Mouse (Mus musculus) MEL (cell line): Measurements from ENCODE around the gene Grin2d. TPM values are rescaled to one million over a fixed set of nuclear protein-coding genes. Genes with fewer than 3 reads are reported as not detected.
"Not testable (repeated sequence)": the region's sequence is repeated elsewhere in the genome, so short reads cannot be mapped to it uniquely, and the experiment has no call there.

ENCODE experiments used
- DNase-seq: peaks from one replicate; pipeline ENCODE4 v3.0.0; 2011; ENCODE audit warnings: low read depth, low spot score
- H3K27ac ChIP-seq: 2 replicates; pipeline ENCODE4 v1.5.1; 2012; ENCODE audit warnings: low read depth, mild to moderate bottlenecking, control low read depth, low read length, moderate library complexity; ENCODE audit not compliant: control insufficient read depth
- H3K27me3 ChIP-seq, 2 experiments: fragments of 150-350 bp in 1 of 2; sonication (generic) in 1 of 2; 2 replicates each; pipeline ENCODE4 v1.6.1; 2012; ENCODE audit warnings: low read length in 2 of 2, mild to moderate bottlenecking in 2 of 2, improper control_type of control experiment in 1 of 2, moderate library complexity in 1 of 2; ENCODE audit not compliant: insufficient read depth in 2 of 2, control insufficient read depth in 1 of 2
- H3K36me3 ChIP-seq, 2 experiments: 2 replicates each; pipeline ENCODE4 v1.6.1; 2012 to 2014; ENCODE audit warnings: low read length in 2 of 2, improper control_type of control experiment in 1 of 2, inconsistent platforms in 1 of 2, mild to moderate bottlenecking in 1 of 2; ENCODE audit not compliant: insufficient read depth in 2 of 2, control insufficient read depth in 1 of 2
- H3K4me1 ChIP-seq, 2 experiments: fragments of 150-350 bp in 1 of 2; sonication (generic) in 1 of 2; 2 replicates each; pipeline ENCODE4 v1.6.1; 2012; ENCODE audit warnings: low read length in 2 of 2, improper control_type of control experiment in 1 of 2, mild to moderate bottlenecking in 1 of 2; ENCODE audit not compliant: insufficient read depth in 2 of 2, control insufficient read depth in 1 of 2
- H3K4me3 ChIP-seq, 2 experiments: fragments of 150-350 bp in 1 of 2; sonication (generic) in 1 of 2; 2 replicates each; pipeline ENCODE4 v1.5.1; 2012; ENCODE audit warnings: low read depth in 2 of 2, low read length in 2 of 2, mild to moderate bottlenecking in 2 of 2, moderate library complexity in 2 of 2, control low read depth in 1 of 2, improper control_type of control experiment in 1 of 2; ENCODE audit not compliant: control insufficient read depth in 1 of 2, insufficient read depth in 1 of 2
- H3K79me2 ChIP-seq: 2 replicates; pipeline ENCODE4 v1.6.1; 2012; ENCODE audit warnings: mild to moderate bottlenecking, low read length, moderate library complexity; ENCODE audit not compliant: control insufficient read depth, poor library complexity, insufficient read depth
- H3K9ac ChIP-seq: 2 replicates; pipeline ENCODE4 v1.6.1; 2012; ENCODE audit warnings: low read depth, mild to moderate bottlenecking, control low read depth, low read length, moderate library complexity; ENCODE audit not compliant: control insufficient read depth, poor library complexity, severe bottlenecking
- H3K9me3 ChIP-seq: fragments of 150-350 bp; sonication (generic); replicated peaks from 2 replicates; pipeline ENCODE4 v1.6.1; 2012; ENCODE audit warnings: mild to moderate bottlenecking, low read length, improper control_type of control experiment, moderate library complexity; ENCODE audit not compliant: insufficient read depth
- BHLHE40 ChIP-seq: IDR thresholded peaks from 2 replicates; pipeline ENCODE4 v1.6.1; 2012; ENCODE audit warnings: low read depth, mild to moderate bottlenecking, inconsistent platforms, low read length, improper control_type of control experiment, borderline replicate concordance
- CHD1 ChIP-seq: IDR thresholded peaks from 2 replicates; pipeline ENCODE4 v1.6.1; 2012; ENCODE audit warnings: low read depth, mild to moderate bottlenecking, inconsistent platforms, low read length, improper control_type of control experiment
- CTCF ChIP-seq, 3 experiments: IDR thresholded peaks in 2 of 3; conservative IDR thresholded peaks in 1 of 3; 2 replicates each; pipeline ENCODE4 v1.5.1; 2011 to 2012; ENCODE audit warnings: low read length in 3 of 3, low read depth in 2 of 3, mild to moderate bottlenecking in 2 of 3, improper control_type of control experiment in 1 of 3, inconsistent platforms in 1 of 3, mixed read lengths in 1 of 3, moderate library complexity in 1 of 3; ENCODE audit not compliant: control insufficient read depth in 1 of 3, insufficient read depth in 1 of 3, poor library complexity in 1 of 3, severe bottlenecking in 1 of 3
- E2F4 ChIP-seq: IDR thresholded peaks from 2 replicates; pipeline ENCODE4 v1.6.1; 2011; ENCODE audit warnings: low read depth, low read length, improper control_type of control experiment, borderline replicate concordance
- EP300 ChIP-seq, 2 experiments: IDR thresholded peaks; 2 replicates each; pipeline ENCODE4 v1.6.1; 2011; ENCODE audit warnings: improper control_type of control experiment in 2 of 2, low read length in 2 of 2, low read depth in 1 of 2, mild to moderate bottlenecking in 1 of 2
- ETS1 ChIP-seq: IDR thresholded peaks from 2 replicates; pipeline ENCODE4 v1.6.1; 2012; ENCODE audit warnings: low read depth, mild to moderate bottlenecking, inconsistent platforms, low read length, improper control_type of control experiment, moderate library complexity
- GABPA ChIP-seq: IDR thresholded peaks from 2 replicates; pipeline ENCODE4 v1.6.1; 2012; ENCODE audit warnings: low read depth, mild to moderate bottlenecking, inconsistent platforms, low read length, improper control_type of control experiment, moderate library complexity
- GATA1 ChIP-seq: IDR thresholded peaks from 2 replicates; pipeline ENCODE4 v1.6.1; 2011; ENCODE audit warnings: low read depth, low read length, improper control_type of control experiment
- HCFC1 ChIP-seq: IDR thresholded peaks from 2 replicates; pipeline ENCODE4 v1.6.1; 2012; ENCODE audit warnings: low read depth, mild to moderate bottlenecking, inconsistent platforms, low read length, improper control_type of control experiment, moderate library complexity
- JUND ChIP-seq: IDR thresholded peaks from 2 replicates; pipeline ENCODE4 v1.6.1; 2011; ENCODE audit warnings: low read depth, mild to moderate bottlenecking, improper control_type of control experiment, low read length
- KAT2A ChIP-seq: conservative IDR thresholded peaks from 2 replicates; pipeline ENCODE4 v1.6.1; 2012; ENCODE audit warnings: low read depth, low read length, improper control_type of control experiment, inconsistent platforms
- MAFK ChIP-seq: IDR thresholded peaks from 2 replicates; pipeline ENCODE4 v1.6.1; 2011; ENCODE audit warnings: low read depth, mild to moderate bottlenecking, low read length, improper control_type of control experiment, borderline replicate concordance
- MAX ChIP-seq: IDR thresholded peaks from 2 replicates; pipeline ENCODE4 v1.6.1; 2011; ENCODE audit warnings: low read length, improper control_type of control experiment
- MEF2A ChIP-seq: IDR thresholded peaks from 2 replicates; pipeline ENCODE4 v1.6.1; 2014; ENCODE audit warnings: low read depth, mild to moderate bottlenecking, inconsistent platforms, low read length, improper control_type of control experiment; ENCODE audit not compliant: poor library complexity, insufficient replicate concordance, severe bottlenecking; ENCODE audit errors: extremely low read depth
- MYB ChIP-seq: IDR thresholded peaks from 2 replicates; pipeline ENCODE4 v1.6.1; 2011; ENCODE audit warnings: mild to moderate bottlenecking, low read depth, low read length, improper control_type of control experiment
- MYC ChIP-seq: IDR thresholded peaks from 2 replicates; pipeline ENCODE4 v1.6.1; 2011; ENCODE audit warnings: low read depth, mild to moderate bottlenecking, low read length, improper control_type of control experiment, moderate library complexity
- NELFE ChIP-seq: IDR thresholded peaks from 2 replicates; pipeline ENCODE4 v1.6.1; 2011; ENCODE audit warnings: low read depth, low read length, improper control_type of control experiment
- NRF1 ChIP-seq: IDR thresholded peaks from 2 replicates; pipeline ENCODE4 v1.6.1; 2014; ENCODE audit warnings: low read depth, mild to moderate bottlenecking, inconsistent platforms, low read length, improper control_type of control experiment, moderate library complexity; ENCODE audit not compliant: poor library complexity, insufficient read depth, severe bottlenecking
- POLR2A ChIP-seq, 2 experiments: IDR thresholded peaks; 2 replicates each; pipeline ENCODE4 v1.6.1; 2011 to 2012; ENCODE audit warnings: low read length in 2 of 2, mild to moderate bottlenecking in 2 of 2, control low read depth in 1 of 2, improper control_type of control experiment in 1 of 2, low read depth in 1 of 2, moderate library complexity in 1 of 2; ENCODE audit not compliant: control insufficient read depth in 1 of 2, insufficient read depth in 1 of 2, poor library complexity in 1 of 2
- POLR2AphosphoS2 ChIP-seq: IDR thresholded peaks from 2 replicates; pipeline ENCODE4 v1.6.1; 2011; ENCODE audit warnings: low read length, improper control_type of control experiment
- RAD21 ChIP-seq: IDR thresholded peaks from 2 replicates; pipeline ENCODE4 v1.6.1; 2011; ENCODE audit warnings: mild to moderate bottlenecking, low read depth, low read length, improper control_type of control experiment
- SIN3A ChIP-seq: IDR thresholded peaks from 2 replicates; pipeline ENCODE4 v1.6.1; 2012; ENCODE audit warnings: low read length, improper control_type of control experiment, inconsistent platforms
- SMC3 ChIP-seq: IDR thresholded peaks from 2 replicates; pipeline ENCODE4 v1.6.1; 2011; ENCODE audit warnings: low read depth, low read length, improper control_type of control experiment
- TBP ChIP-seq: IDR thresholded peaks from 2 replicates; pipeline ENCODE4 v1.8.0; 2011; ENCODE audit warnings: low read depth, low read length, improper control_type of control experiment
- TCF12 ChIP-seq: IDR thresholded peaks from 2 replicates; pipeline ENCODE4 v1.6.1; 2014; ENCODE audit warnings: low read depth, mild to moderate bottlenecking, inconsistent platforms, low read length, improper control_type of control experiment, moderate library complexity
- UBTF ChIP-seq: IDR thresholded peaks from 2 replicates; pipeline ENCODE4 v1.6.1; 2012; ENCODE audit warnings: low read depth, mild to moderate bottlenecking, inconsistent platforms, low read length, improper control_type of control experiment, moderate library complexity, borderline replicate concordance; ENCODE audit not compliant: insufficient read depth
- USF1 ChIP-seq: IDR thresholded peaks from 2 replicates; pipeline ENCODE4 v1.6.1; 2014; ENCODE audit warnings: low read depth, mild to moderate bottlenecking, inconsistent platforms, low read length, improper control_type of control experiment, moderate library complexity
- ZKSCAN1 ChIP-seq: IDR thresholded peaks from 2 replicates; pipeline ENCODE4 v1.6.1; 2012; ENCODE audit warnings: low read depth, mild to moderate bottlenecking, inconsistent platforms, low read length, improper control_type of control experiment, moderate library complexity
- ZMIZ1 ChIP-seq: IDR thresholded peaks from 2 replicates; pipeline ENCODE4 v1.6.1; 2012; ENCODE audit warnings: low read depth, mild to moderate bottlenecking, inconsistent platforms, low read length, improper control_type of control experiment, moderate library complexity
- ZNF384 ChIP-seq: IDR thresholded peaks from 2 replicates; pipeline ENCODE4 v1.6.1; 2012; ENCODE audit warnings: low read depth, mild to moderate bottlenecking, inconsistent platforms, low read length, improper control_type of control experiment
- polyA plus RNA-seq, 2 experiments: library from polyadenylated mRNA; stranded (reverse) in 1 of 2; unstranded in 1 of 2; fragments of >175 nt in 1 of 2; fragments of >200 nt in 1 of 2; gene quantifications; 2 replicates each; pipeline versions ENCODE4 v1.2.1 to v1.2.4; 2012; ENCODE audit warnings: low replicate concordance in 2 of 2, low read depth in 1 of 2; ENCODE audit not compliant: insufficient read length in 2 of 2, insufficient read depth in 1 of 2, missing spikeins in 1 of 2
- total RNA-seq: library from RNA; depleted of rRNA; stranded (reverse); fragments of 300-350 nt; gene quantifications from 2 replicates; pipeline ENCODE4 v1.2.3, GENCODE M21; 2012

Gene Grin2d
- total and polyA plus RNA-seq, 3 experiments = 0.19 to 0.57 TPM; not detected in 1

DNA sequence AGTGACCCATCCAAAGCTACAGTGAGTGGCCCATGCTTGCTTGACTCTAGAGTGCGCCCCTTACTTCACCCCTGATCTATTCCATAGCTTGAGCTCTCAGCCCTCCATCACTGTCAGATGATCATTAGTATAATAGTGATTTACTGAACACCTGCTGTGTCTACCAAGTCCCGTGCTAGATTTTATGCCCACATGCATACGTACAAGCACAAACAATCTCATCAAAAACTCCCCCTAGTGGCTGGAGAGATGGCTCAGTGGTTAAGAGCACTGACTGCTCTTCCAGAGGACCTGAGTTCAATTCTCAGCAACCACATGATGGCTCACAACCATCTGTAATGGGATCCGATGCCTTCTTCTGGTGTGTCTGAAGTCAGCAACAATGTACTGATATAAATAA lies 19.9 kb upstream of the Grin2d start:
- not testable (repeated sequence) for H3K79me2 ChIP-seq, H3K36me3 ChIP-seq, H3K27me3 ChIP-seq, H3K9me3 ChIP-seq
- TF ChIP-seq CTCF (IDR thresholded peaks at IDR 0.05 in 2 of 3, conservative IDR thresholded peaks at IDR 0.05 in 1 of 3; ENCODE audit: control insufficient read depth in 1 of 3, insufficient read depth in 1 of 3, low read depth in 2 of 3, low read length in 3 of 3, poor library complexity in 1 of 3, severe bottlenecking in 1 of 3) = peak; percentile 14 to 34 (median 23); a peak in 4 of 6 replicates
- Histone ChIP-seq H3K4me1 (peaks cover 0 to 10% of the 10 kb centered on the region in 2 experiments; a peak in 2 of 4 replicates), H3K4me3 (peak overlapping the region; percentile 63 to 80), H3K9ac (peak overlapping the region; percentile 92), H3K27ac (0 out of 2 replicates have a peak overlapping the region, but pooled peaks have one; percentile 90)
- DNase-seq = peak; percentile 72

DNA sequence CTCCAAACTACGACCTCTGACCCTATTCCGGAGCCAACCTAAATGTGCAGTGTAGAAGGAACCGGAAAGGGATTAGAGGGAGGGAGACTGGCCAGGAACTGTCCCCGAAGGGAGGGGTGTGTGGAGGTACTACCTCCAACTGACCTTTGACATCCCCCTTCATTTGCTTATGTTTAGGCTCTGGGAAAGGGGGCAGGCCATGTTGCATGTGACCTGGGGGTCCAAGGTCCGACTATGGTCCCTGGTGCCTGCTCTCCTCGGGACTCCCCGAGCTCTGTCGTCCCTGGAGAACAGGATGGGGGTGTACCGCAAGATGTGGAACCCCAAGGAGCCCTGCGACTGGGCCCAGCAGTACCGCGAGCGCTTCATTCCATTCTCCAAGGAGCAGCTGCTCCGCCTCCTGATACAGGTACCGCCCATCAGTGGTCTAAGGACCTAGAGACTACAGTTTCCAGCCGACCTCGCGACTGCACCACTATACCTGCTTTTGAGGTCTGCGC lies 19.1 kb upstream of the Grin2d start:
- Histone ChIP-seq H3K36me3 (peaks cover 0 to 3% of the 10 kb centered on the region in 2 experiments; a peak in 1 of 4 replicates), H3K27ac (peak overlapping the region; percentile 90), H3K9ac (peak overlapping the region; percentile 92), H3K27me3 (no peaks in the 10 kb centered on the region), H3K9me3 (no peaks in the 10 kb centered on the region), H3K4me1 (peaks cover 0 to 10% of the 10 kb centered on the region in 2 experiments; a peak in 2 of 4 replicates), H3K79me2 (peaks cover 5% of the 10 kb centered on the region; the same call in 1 of the 2 replicates), H3K4me3 (peak overlapping the region; percentile 63 to 80)
- peak; percentile 85 for DNase-seq
- TF ChIP-seq USF1 = peak; percentile 22; the same call in 1 of the 2 replicates
- TF ChIP-seq SIN3A = no peak; the same call in 1 of the 2 replicates
- TF ChIP-seq MAFK = no peak
- TF ChIP-seq ETS1 = no peak
- TF ChIP-seq POLR2A (IDR thresholded peaks at IDR 0.05; ENCODE audit: control insufficient read depth in 1 of 2, insufficient read depth in 1 of 2, low read depth in 1 of 2, low read length in 2 of 2, poor library complexity in 1 of 2) = peak; percentile 59 to 71
- TF ChIP-seq E2F4 = no peak
- no peak for TF ChIP-seq HCFC1
- no peak for TF ChIP-seq MEF2A
- no peak for TF ChIP-seq EP300 (IDR thresholded peaks at IDR 0.05; ENCODE audit: low read depth in 1 of 2, low read length in 2 of 2)
- no peak for TF ChIP-seq KAT2A
- TF ChIP-seq GABPA = no peak
- TF ChIP-seq CTCF (IDR thresholded peaks at IDR 0.05 in 2 of 3, conservative IDR thresholded peaks at IDR 0.05 in 1 of 3; ENCODE audit: control insufficient read depth in 1 of 3, insufficient read depth in 1 of 3, low read depth in 2 of 3, low read length in 3 of 3, poor library complexity in 1 of 3, severe bottlenecking in 1 of 3) = no peak
- TF ChIP-seq BHLHE40 = no peak
- TF ChIP-seq CHD1 = no peak
- TF ChIP-seq MYC = no peak
- no peak for TF ChIP-seq TBP
- TF ChIP-seq POLR2AphosphoS2 = peak; percentile 54; the same call in 1 of the 2 replicates
- no peak for TF ChIP-seq MAX
- no peak for TF ChIP-seq UBTF
- TF ChIP-seq ZNF384 = no peak
- TF ChIP-seq ZMIZ1 = peak; percentile 1; the same call in 1 of the 2 replicates
- TF ChIP-seq ZKSCAN1 = no peak
- no peak for TF ChIP-seq GATA1
- TF ChIP-seq NRF1 = no peak
- TF ChIP-seq RAD21 = no peak
- no peak for TF ChIP-seq SMC3
- no peak for TF ChIP-seq MYB
- no peak for TF ChIP-seq JUND
- 0 out of 2 replicates have a peak, but pooled peaks have one; percentile 13 for TF ChIP-seq TCF12
- no peak for TF ChIP-seq NELFE
